Mouse (Mus musculus) liver, embryonic 14.5 days (tissue): ENCODE data around the gene Plcb2.

Experiments
- CTCF ChIP-seq: IDR thresholded peaks from 2 replicates; pipeline ENCODE4 v1.5.1; 2016; ENCODE audit warnings: antibody characterized with exemption, low read depth, control low read depth
- EP300 ChIP-seq: IDR thresholded peaks from 2 replicates; pipeline ENCODE4 v1.6.1; 2016; ENCODE audit warnings: antibody characterized with exemption, low read depth

- TF ChIP-seq CTCF (no peak), EP300 (no peak)
Measured at GRCm38 (mm10) chr2:118685088-118685487, 43.1 kb downstream of the Plcb2 start.
